Mouse (Mus musculus): ENCODE data around the gene Mipep.

GRCm38 (mm10) chr14:60736591-60737192, 47.7 kb upstream of the Mipep start:
- TF ChIP-seq GATA1 (IDR thresholded peaks at IDR 0.05; ENCODE audit: borderline replicate concordance, low read length) = no peak
- peak; percentile 19; the same call in 1 of the 2 replicates for TF ChIP-seq FLI1 (IDR thresholded peaks at IDR 0.05; ENCODE audit: low read length)
